Mouse (Mus musculus): ENCODE data around the gene Sik2.

GRCm38 (mm10) chr9:50965392-50965791 lies 43.5 kb downstream of the Sik2 start:
- TF ChIP-seq CTCF (IDR thresholded peaks at IDR 0.05; ENCODE audit: low read depth): no peak
- no peak for TF ChIP-seq EP300 (IDR thresholded peaks at IDR 0.05; ENCODE audit: low read depth)

All from heart, postnatal 0 days (tissue).